Mouse (Mus musculus) kidney, embryonic 16.5 days (tissue): ENCODE measurements around the gene Atp2c2. TPM values are rescaled to one million over a fixed set of nuclear protein-coding genes. Genes with fewer than 3 reads are reported as not detected.

ENCODE experiments used
- ATAC-seq: fragments of 200-750 bp; cut with Nextera tagmentation; 2 replicates; pipeline ENCODE4 v1.8.0; 2017; ENCODE audit warnings: moderate TSS enrichment; ENCODE audit not compliant: low FRiP score, low TSS enrichment
- H3K27ac ChIP-seq: fragments of 300-500 bp; sonication (generic); 2 replicates; pipeline ENCODE4 v1.5.1; 2014; ENCODE audit warnings: low read length
- H3K27me3 ChIP-seq: fragments of 300-500 bp; sonication (generic); 2 replicates; pipeline ENCODE4 v1.6.1; 2014; ENCODE audit warnings: low read length, control low read depth, mixed read lengths; ENCODE audit not compliant: insufficient read depth
- H3K36me3 ChIP-seq: fragments of 300-500 bp; sonication (generic); 2 replicates; pipeline ENCODE4 v1.6.1; 2014; ENCODE audit warnings: low read length, control low read depth, mixed read lengths; ENCODE audit not compliant: insufficient read depth
- H3K4me1 ChIP-seq: fragments of 300-500 bp; sonication (generic); 2 replicates; pipeline ENCODE4 v1.6.1; 2014; ENCODE audit warnings: low read length, control low read depth, mixed read lengths; ENCODE audit not compliant: insufficient read depth
- H3K4me2 ChIP-seq: fragments of 300-500 bp; sonication (generic); replicated peaks from 2 replicates; pipeline ENCODE4 v1.6.1; 2014; ENCODE audit warnings: low read depth, low read length
- H3K4me3 ChIP-seq: fragments of 300-500 bp; sonication (generic); 2 replicates; pipeline ENCODE4 v1.5.1; 2014; ENCODE audit warnings: mild to moderate bottlenecking, low read length
- H3K9ac ChIP-seq: fragments of 300-500 bp; sonication (generic); replicated peaks from 2 replicates; pipeline ENCODE4 v1.6.1; 2014; ENCODE audit warnings: low read length
- H3K9me3 ChIP-seq: fragments of 300-500 bp; sonication (generic); 2 replicates; pipeline ENCODE4 v1.6.1; 2016; ENCODE audit warnings: low read length, control low read depth
- WGBS: fragments of 180-500 bp; shearing (Covaris S2); extraction: QIAGEN DNeasy Blood & Tissue Kit; methylation state at CpG from one replicate; pipeline ENCODE4 v1.1.7; 2014; 5-methylcytosine and 5-hydroxymethylcytosine counted together
- polyA plus RNA-seq: library from polyadenylated mRNA; unstranded; fragments of >200 nt; fragmentation: Nextera tagmentation; extraction: Ambion mirVana; gene quantifications from 2 replicates; pipeline ENCODE4 v1.2.1, GENCODE M21; 2015

The Atp2c2 gene
- polyA plus RNA-seq, 1 experiment from 2014 or later: 1.9 TPM

GRCm38 (mm10) chr8:119761692-119762091, 61.9 kb downstream of the Atp2c2 start:
- no peak for ATAC-seq

DNA sequence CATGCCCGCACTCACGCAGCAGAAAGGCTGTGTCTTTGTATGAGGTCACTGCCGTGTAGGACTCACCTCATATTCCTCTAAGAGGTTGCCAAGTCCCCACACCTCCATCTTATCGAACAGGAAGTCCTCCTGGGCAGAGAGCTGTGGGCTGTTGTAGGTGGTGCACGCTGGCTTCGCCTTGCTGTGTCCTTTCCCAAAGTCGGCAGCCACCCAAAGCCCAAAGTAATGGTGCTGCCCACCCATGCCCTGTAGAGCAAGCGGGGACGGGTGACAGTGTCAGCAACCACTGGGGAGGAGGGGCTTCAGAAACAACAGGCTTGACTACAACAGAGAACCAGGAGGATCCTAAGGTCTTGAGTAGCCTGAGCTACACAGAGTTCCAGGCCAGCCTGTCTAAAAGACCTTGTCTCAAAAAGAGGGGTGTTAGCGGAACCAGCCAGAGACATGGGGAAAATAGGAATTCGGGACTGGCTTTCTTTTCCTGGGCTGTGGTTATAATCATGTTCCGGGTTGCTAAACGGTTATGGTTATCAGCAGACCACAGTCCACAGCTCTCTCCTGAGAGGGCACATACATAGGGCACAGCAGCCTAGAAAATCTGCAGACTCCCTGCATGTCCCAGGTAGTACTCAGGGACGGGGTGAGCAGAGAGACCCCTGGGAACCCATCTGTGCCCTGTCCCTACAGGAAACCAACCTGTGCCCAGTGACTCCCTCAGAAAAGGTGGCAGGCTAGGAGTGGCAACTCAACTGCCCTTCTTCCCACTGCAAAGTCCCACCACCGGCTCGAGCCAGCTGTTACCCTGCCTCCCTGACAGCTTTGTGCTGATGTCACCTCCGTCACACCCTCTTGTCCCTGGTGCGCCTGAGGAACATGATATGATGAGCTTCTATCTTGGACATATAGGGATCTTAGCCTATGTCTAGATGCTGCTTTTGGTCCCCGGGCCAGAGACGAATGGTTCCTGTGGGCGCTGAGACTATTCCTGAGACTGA, 62.7 kb downstream of the Atp2c2 start:
- Histone ChIP-seq H3K4me2 (no peak overlapping the region), H3K27me3 (no peaks in the 10 kb centered on the region), H3K9me3 (no peaks in the 10 kb centered on the region), H3K36me3 (peaks cover 12% of the 10 kb centered on the region), H3K27ac (no peak overlapping the region), H3K4me3 (no peak overlapping the region), H3K4me1 (0 out of 2 replicates have a peak, but pooled peaks cover 5% of the 10 kb centered on the region), H3K9ac (no peak overlapping the region)
- ATAC-seq: no peak
- 80% methylated on average over 21 of the region's 21 CpGs for WGBS

More at GRCm38 (mm10) chr8:119761692-119762091, 61.9 kb downstream of the Atp2c2 start:
- 0 out of 2 replicates have a peak, but pooled peaks cover 5% of the 10 kb centered on the region for H3K4me1 ChIP-seq
- H3K4me3 ChIP-seq: no peak overlapping the region
- no peak overlapping the region for H3K4me2 ChIP-seq
- peaks cover 8% of the 10 kb centered on the region for H3K36me3 ChIP-seq
- H3K9me3 ChIP-seq: no peaks in the 10 kb centered on the region
- no peak overlapping the region for H3K9ac ChIP-seq
- no peaks in the 10 kb centered on the region for H3K27me3 ChIP-seq
- H3K27ac ChIP-seq: no peak overlapping the region
- 93% methylated on average over 11 of the region's 11 CpGs for WGBS

- no peak for ATAC-seq
- no peak overlapping the region for H3K9ac ChIP-seq
- no peak overlapping the region for H3K27ac ChIP-seq
- no peak overlapping the region for H3K4me2 ChIP-seq
- H3K9me3 ChIP-seq: no peaks in the 10 kb centered on the region
- H3K4me3 ChIP-seq: no peak overlapping the region
- 0 out of 2 replicates have a peak, but pooled peaks cover 5% of the 10 kb centered on the region for H3K4me1 ChIP-seq
- 91% methylated on average over 10 of the region's 10 CpGs for WGBS
- H3K27me3 ChIP-seq: no peaks in the 10 kb centered on the region
- peaks cover 12% of the 10 kb centered on the region for H3K36me3 ChIP-seq
Observed at GRCm38 (mm10) chr8:119765311-119765710, 65.5 kb downstream of the Atp2c2 start.

DNA sequence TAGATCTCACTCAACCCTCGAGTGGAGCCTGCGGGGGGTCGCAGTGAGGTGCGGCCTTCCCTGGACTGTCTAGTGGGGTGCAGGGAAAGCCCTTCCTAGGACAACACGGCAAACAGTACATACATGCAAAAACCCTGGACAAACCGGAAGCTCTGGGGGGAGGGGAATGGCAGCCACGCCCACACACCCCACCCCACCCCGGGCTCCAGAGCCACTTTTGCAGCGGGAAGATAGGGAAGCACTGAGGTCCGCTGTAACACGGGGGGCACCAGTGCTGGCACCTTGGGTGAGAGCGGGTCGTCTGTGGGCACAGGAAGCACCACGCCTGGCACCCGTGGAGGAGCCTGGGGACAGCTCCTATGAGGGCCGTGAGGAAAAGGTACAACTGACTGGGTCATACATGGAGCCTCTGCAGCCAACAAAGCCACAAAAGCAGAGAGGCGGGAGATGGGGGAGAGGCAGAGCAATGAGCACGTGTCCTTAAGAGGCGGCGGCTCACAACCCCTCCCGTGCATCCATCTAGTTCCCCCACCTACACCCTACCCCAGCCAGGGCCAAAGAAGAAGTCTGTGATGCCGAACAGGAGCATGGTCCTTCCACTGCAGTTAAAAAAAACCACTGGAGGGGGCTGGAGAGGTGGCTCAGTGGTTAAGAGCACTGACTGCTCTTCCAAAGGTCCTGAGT, 66.1 kb downstream of the Atp2c2 start:
- no peak; the same call in 1 of the 2 replicates for ATAC-seq
- WGBS: 79% methylated on average over 22 of the region's 22 CpGs
- Histone ChIP-seq H3K27me3 (no peaks in the 10 kb centered on the region), H3K27ac (no peak overlapping the region), H3K9me3 (no peaks in the 10 kb centered on the region), H3K36me3 (peaks cover 12% of the 10 kb centered on the region), H3K4me2 (no peak overlapping the region), H3K4me1 (0 out of 2 replicates have a peak, but pooled peaks cover 5% of the 10 kb centered on the region), H3K9ac (no peak overlapping the region), H3K4me3 (no peak overlapping the region)

- WGBS: 85% methylated on average over 7 of the region's 7 CpGs
- Histone ChIP-seq H3K27ac (no peak overlapping the region), H3K36me3 (no peaks in the 10 kb centered on the region), H3K4me2 (no peak overlapping the region), H3K9ac (peak overlapping the region; percentile 86; the same call in 1 of the 2 replicates), H3K4me1 (peaks cover 23% of the 10 kb centered on the region), H3K4me3 (no peak overlapping the region), H3K9me3 (no peaks in the 10 kb centered on the region), H3K27me3 (no peaks in the 10 kb centered on the region)
- ATAC-seq: no peak
Observed at GRCm38 (mm10) chr8:119776668-119777245, 76.9 kb downstream of the Atp2c2 start.

- 10% methylated on average over 7 of the region's 7 CpGs for WGBS
- Histone ChIP-seq H3K9me3 (no peaks in the 10 kb centered on the region), H3K27me3 (no peaks in the 10 kb centered on the region), H3K9ac (peak overlapping the region; percentile 86), H3K4me2 (peak overlapping the region; percentile 89), H3K4me1 (peaks cover 23% of the 10 kb centered on the region), H3K36me3 (no peaks in the 10 kb centered on the region), H3K4me3 (peak overlapping the region; percentile 67), H3K27ac (peak overlapping the region; percentile 86)
- peak; percentile 16 for ATAC-seq
Observed at GRCm38 (mm10) chr8:119777765-119778164, 78.0 kb downstream of the Atp2c2 start.

- 0% methylated on average over 18 of the region's 18 CpGs for WGBS
Observed at GRCm38 (mm10) chr8:119778263-119778662, 78.5 kb downstream of the Atp2c2 start, which contains the start of gene Tldc1. Tldc1 (minus strand) TSS chr8:119778416.

GRCm38 (mm10) chr8:119779013-119779737, 79.4 kb downstream of the Atp2c2 start:
- Histone ChIP-seq H3K9me3 (no peaks in the 10 kb centered on the region), H3K27ac (no peak overlapping the region), H3K4me1 (peaks cover 23% of the 10 kb centered on the region), H3K36me3 (no peaks in the 10 kb centered on the region), H3K27me3 (no peaks in the 10 kb centered on the region), H3K4me2 (peak overlapping the region; percentile 89; the same call in 1 of the 2 replicates), H3K4me3 (no peak overlapping the region), H3K9ac (no peak overlapping the region)
- 0 out of 2 replicates have a peak, but pooled peaks have one; percentile 29 for ATAC-seq
- whole genome bisulfite sequencing: 24% methylated on average over 14 of the region's 14 CpGs

More at GRCm38 (mm10) chr8:119778263-119778662, 78.5 kb downstream of the Atp2c2 start, which contains the start of gene Tldc1:
- peak within 1 kb of the TSS; percentile 67 for H3K4me3 ChIP-seq
- H3K27ac ChIP-seq: peak within 1 kb of the TSS; percentile 86
- peaks cover 23% of the 10 kb centered on the region for H3K4me1 ChIP-seq
- no peaks in the 10 kb centered on the region for H3K27me3 ChIP-seq
- no peaks in the 10 kb centered on the region for H3K9me3 ChIP-seq
- peak within 1 kb of the TSS; percentile 89 for H3K4me2 ChIP-seq
- H3K9ac ChIP-seq: peak within 1 kb of the TSS; percentile 86
- H3K36me3 ChIP-seq: no peaks in the 10 kb centered on the region
- peak; percentile 98 for ATAC-seq
